Mouse (Mus musculus) hindbrain, embryonic 11.5 days (tissue): Measurements from ENCODE around the gene Gm17364. TPM values are rescaled to one million over a fixed set of nuclear protein-coding genes. Genes with fewer than 3 reads are reported as not detected.
A peak's percentile ranks its signal among the peaks of the same experiment; 100 is the strongest.

Experiments used
- ATAC-seq: fragments of 200-750 bp; cut with Nextera tagmentation; 2 replicates; pipeline ENCODE4 v1.8.0; 2017; ENCODE audit warnings: mild to moderate bottlenecking, moderate TSS enrichment, moderate library complexity; ENCODE audit not compliant: low FRiP score
- DNase-seq: peaks from one replicate; pipeline ENCODE4 v3.0.0-alpha.2; 2015; ENCODE audit warnings: low spot score
- H3K27ac ChIP-seq: fragments of 300-500 bp; sonication (generic); 2 replicates; pipeline ENCODE4 v1.5.1; 2014; ENCODE audit warnings: mild to moderate bottlenecking, low read depth, low read length
- H3K27me3 ChIP-seq: fragments of 300-500 bp; sonication (generic); 2 replicates; pipeline ENCODE4 v1.6.1; 2014; ENCODE audit warnings: mild to moderate bottlenecking, low read length, moderate library complexity, mixed read lengths; ENCODE audit not compliant: control insufficient read depth, insufficient read depth
- H3K36me3 ChIP-seq: fragments of 300-500 bp; sonication (generic); 2 replicates; pipeline ENCODE4 v1.6.1; 2014; ENCODE audit warnings: mild to moderate bottlenecking, low read length, moderate library complexity, mixed read lengths; ENCODE audit not compliant: control insufficient read depth, insufficient read depth
- H3K4me1 ChIP-seq: fragments of 300-500 bp; sonication (generic); replicated peaks from 2 replicates; pipeline ENCODE4 v1.6.1; 2014; ENCODE audit warnings: low read length, mixed read lengths; ENCODE audit not compliant: control insufficient read depth, insufficient read depth
- H3K4me2 ChIP-seq: fragments of 300-500 bp; sonication (generic); replicated peaks from 2 replicates; pipeline ENCODE4 v1.6.1; 2014; ENCODE audit warnings: mild to moderate bottlenecking, low read depth, low read length
- H3K4me3 ChIP-seq: fragments of 300-500 bp; sonication (generic); 2 replicates; pipeline ENCODE4 v1.5.1; 2014; ENCODE audit warnings: low read depth, low read length
- H3K9ac ChIP-seq: fragments of 300-500 bp; sonication (generic); 2 replicates; pipeline ENCODE4 v1.6.1; 2014; ENCODE audit warnings: low read depth, low read length
- H3K9me3 ChIP-seq: fragments of 300-500 bp; sonication (generic); 2 replicates; pipeline ENCODE4 v1.6.1; 2016; ENCODE audit warnings: low read length; ENCODE audit not compliant: control insufficient read depth
- WGBS: fragments of 180-500 bp; shearing (Covaris S2); extraction: QIAGEN DNeasy Blood & Tissue Kit; methylation state at CpG from one replicate; pipeline ENCODE4 v1.1.7; 2014; 5-methylcytosine and 5-hydroxymethylcytosine counted together
- polyA plus RNA-seq: library from polyadenylated mRNA; unstranded; fragments of >200 nt; fragmentation: Nextera tagmentation; extraction: Ambion mirVana; gene quantifications from 2 replicates; pipeline ENCODE4 v1.2.1, GENCODE M21; 2014

Gm17364 gene
- polyA plus RNA-seq: not detected in 2 replicates

DNA sequence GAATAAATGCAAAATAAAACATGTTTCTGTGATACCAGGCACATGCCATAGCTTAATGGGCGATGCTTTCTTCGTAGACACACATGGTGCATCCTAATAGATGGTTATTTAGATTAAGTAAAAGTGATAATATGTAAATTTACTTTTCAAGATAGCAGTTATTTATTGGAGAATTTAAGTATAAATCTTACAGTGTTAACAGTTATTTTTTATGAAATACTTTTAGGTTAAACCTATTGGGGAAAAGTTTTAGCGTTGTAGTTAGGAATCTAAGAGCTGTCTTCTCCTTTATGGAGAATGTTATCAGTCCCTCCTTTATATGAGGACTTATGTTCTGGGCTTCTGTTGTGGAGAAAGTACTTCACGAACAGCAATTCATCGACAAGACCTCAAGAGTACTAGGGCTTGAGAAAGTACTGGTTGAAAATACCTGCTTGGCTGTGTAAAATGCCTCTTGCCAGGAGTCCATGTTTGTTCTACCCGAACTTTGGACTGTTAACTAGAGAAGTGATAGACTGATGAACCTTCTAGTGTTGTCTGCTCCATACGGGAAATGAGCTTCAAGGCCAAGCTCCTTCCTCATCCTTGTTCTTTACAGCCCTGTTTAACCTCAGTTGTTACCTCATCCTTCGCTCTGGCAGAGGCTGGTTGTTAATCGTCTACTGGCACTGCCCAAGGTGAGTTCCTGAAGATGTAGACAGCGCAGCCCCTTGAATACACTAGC lies at the start of gene Gm17364:
Gene Gm17364 (minus strand): TSS at position 51 of the 724 bp plus-strand sequence.
- H3K4me1 ChIP-seq: no peaks in the 10 kb centered on the region
- WGBS: 96% methylated on average over 10 of the region's 10 CpGs
- no peak within 1 kb of the TSS for H3K4me3 ChIP-seq
- H3K27ac ChIP-seq: no peak within 1 kb of the TSS
- no peaks in the 10 kb centered on the region for H3K9me3 ChIP-seq
- no peaks in the 10 kb centered on the region for H3K36me3 ChIP-seq
- H3K9ac ChIP-seq: no peak within 1 kb of the TSS
- no peak for ATAC-seq
- DNase-seq: no peak
- H3K27me3 ChIP-seq: no peaks in the 10 kb centered on the region
- no peak within 1 kb of the TSS for H3K4me2 ChIP-seq

DNA sequence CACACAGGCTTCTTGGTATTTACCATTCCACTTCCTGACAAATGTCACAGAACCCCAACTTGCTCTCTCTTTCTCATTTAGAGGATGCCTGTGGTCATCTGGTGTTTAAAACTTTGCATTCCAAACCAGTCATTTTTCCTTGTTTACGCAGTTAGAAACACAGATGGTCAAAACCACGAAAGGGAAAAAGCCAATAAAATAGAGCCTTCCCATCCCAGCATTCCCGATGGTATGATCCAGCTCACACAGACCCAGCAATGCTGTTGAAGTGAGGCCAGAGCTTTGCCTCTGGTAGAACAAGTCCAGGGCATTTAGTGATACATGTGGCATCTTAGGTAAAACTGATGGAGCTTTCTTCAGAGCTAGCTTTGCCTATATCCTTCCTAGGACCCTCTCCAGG lies 47.7 kb upstream of the Gm17364 start:
- Histone ChIP-seq H3K4me2 (no peak overlapping the region), H3K9ac (no peak overlapping the region), H3K27ac (no peak overlapping the region), H3K36me3 (peaks cover 3% of the 10 kb centered on the region), H3K9me3 (no peaks in the 10 kb centered on the region), H3K4me3 (no peak overlapping the region), H3K4me1 (no peaks in the 10 kb centered on the region), H3K27me3 (no peaks in the 10 kb centered on the region)
- WGBS: 94% methylated on average over 3 of the region's 3 CpGs
- DNase-seq (no peak), ATAC-seq (no peak)

DNA sequence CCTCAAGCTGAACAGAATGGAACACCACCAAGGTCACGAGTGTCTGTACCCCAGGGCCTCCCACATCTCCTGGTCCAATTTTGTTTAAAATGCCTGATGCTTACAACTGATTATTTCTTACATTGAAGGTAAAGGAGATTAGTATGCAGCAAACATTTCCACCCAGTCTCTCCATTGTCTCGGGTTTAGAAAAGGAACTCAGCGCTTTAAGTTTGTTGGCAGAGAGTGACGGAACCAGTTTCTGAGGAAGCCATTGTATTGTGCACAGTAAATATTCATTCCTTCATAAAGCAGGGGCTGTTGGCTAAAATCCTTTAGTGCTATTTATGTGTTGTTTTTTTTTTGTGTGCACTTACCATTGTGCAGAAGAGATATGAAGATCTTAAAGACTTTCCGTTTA lies 47.0 kb upstream of the Gm17364 start:
- Histone ChIP-seq H3K4me2 (no peak overlapping the region), H3K36me3 (peaks cover 6% of the 10 kb centered on the region), H3K4me1 (no peaks in the 10 kb centered on the region), H3K27ac (0 out of 2 replicates have a peak overlapping the region, but pooled peaks have one; percentile 3), H3K27me3 (no peaks in the 10 kb centered on the region), H3K9me3 (no peaks in the 10 kb centered on the region), H3K9ac (no peak overlapping the region), H3K4me3 (no peak overlapping the region)
- DNase-seq (no peak), ATAC-seq (no peak)
- WGBS: 72% methylated on average over 5 of the region's 5 CpGs

GRCm38 (mm10) chr13:41302716-41303115 lies 28.9 kb upstream of the Gm17364 start:
- H3K4me1 ChIP-seq: no peaks in the 10 kb centered on the region; the same call in 1 of the 2 replicates
- H3K27me3 ChIP-seq: no peaks in the 10 kb centered on the region
- H3K36me3 ChIP-seq: no peaks in the 10 kb centered on the region
- H3K27ac ChIP-seq: no peak overlapping the region
- H3K4me2 ChIP-seq: no peak overlapping the region
- DNase-seq: peak; percentile 76
- H3K4me3 ChIP-seq: no peak overlapping the region
- WGBS: 57% methylated on average over 10 of the region's 10 CpGs
- no peaks in the 10 kb centered on the region for H3K9me3 ChIP-seq
- ATAC-seq: no peak
- no peak overlapping the region for H3K9ac ChIP-seq

- Histone ChIP-seq H3K36me3 (no peaks in the 10 kb centered on the region), H3K4me3 (no peak overlapping the region), H3K4me1 (no peaks in the 10 kb centered on the region; the same call in 1 of the 2 replicates), H3K27me3 (no peaks in the 10 kb centered on the region), H3K9me3 (no peaks in the 10 kb centered on the region), H3K4me2 (no peak overlapping the region), H3K27ac (no peak overlapping the region), H3K9ac (no peak overlapping the region)
- WGBS: 66% methylated on average over 4 of the region's 4 CpGs
- DNase-seq: no peak
- ATAC-seq: no peak
These were observed 26.3 kb upstream of the Gm17364 start for GRCm38 (mm10) chr13:41300037-41300436.

DNA sequence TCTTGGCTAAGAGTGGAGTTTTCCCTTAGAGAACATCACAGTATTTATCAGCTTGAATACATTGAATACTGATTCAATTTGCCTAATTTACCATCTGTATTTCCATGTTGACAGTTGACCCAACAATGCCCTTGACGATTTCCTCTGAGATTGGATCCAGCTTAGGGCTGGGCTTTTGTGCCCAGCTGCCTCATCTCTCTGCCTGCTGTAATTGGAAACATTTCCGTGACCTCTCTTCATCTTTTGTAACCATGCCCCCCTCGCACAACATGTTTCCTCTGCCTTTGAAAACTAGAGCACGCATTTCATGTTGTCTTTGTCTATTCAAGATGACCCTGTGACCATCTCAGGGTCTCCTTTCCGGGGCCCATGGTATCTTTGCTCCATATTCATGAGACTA lies 25.2 kb upstream of the Gm17364 start:
- no peaks in the 10 kb centered on the region; the same call in 1 of the 2 replicates for H3K4me1 ChIP-seq
- peak; percentile 38; the same call in 1 of the 2 replicates for ATAC-seq
- 9% methylated on average over 5 of the region's 5 CpGs for WGBS

DNA sequence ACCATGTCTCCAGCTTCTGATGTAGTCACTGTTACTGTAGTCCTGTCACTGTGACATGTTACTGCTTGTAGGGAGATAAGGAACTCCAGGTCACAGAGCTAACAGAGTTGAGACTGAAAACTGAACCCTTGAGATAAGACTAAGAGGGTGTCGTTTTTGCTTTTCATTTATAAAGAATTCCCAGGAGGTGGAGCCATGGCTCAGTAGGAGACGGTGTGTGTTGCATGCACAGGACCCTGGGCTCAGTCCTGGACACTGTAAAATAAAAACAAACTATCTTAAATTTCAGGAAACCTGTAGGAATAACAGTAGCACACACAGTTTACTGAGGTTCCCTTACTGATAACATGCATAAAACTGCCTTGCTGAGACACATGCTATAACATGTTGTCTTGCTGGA lies 24.8 kb upstream of the Gm17364 start:
- no peaks in the 10 kb centered on the region; the same call in 1 of the 2 replicates for H3K4me1 ChIP-seq
- no peak overlapping the region for H3K4me3 ChIP-seq
- H3K27ac ChIP-seq: no peak overlapping the region
- ATAC-seq: no peak
- H3K4me2 ChIP-seq: no peak overlapping the region
- H3K27me3 ChIP-seq: no peaks in the 10 kb centered on the region
- no peaks in the 10 kb centered on the region for H3K9me3 ChIP-seq
- DNase-seq: no peak
- no peaks in the 10 kb centered on the region for H3K36me3 ChIP-seq
- WGBS: 52% methylated on average over 2 of the region's 2 CpGs
- no peak overlapping the region for H3K9ac ChIP-seq

More for the DNA sequence above, 25.2 kb upstream of the Gm17364 start:
- Histone ChIP-seq H3K4me2 (no peak overlapping the region), H3K9ac (no peak overlapping the region), H3K27me3 (no peaks in the 10 kb centered on the region), H3K27ac (no peak overlapping the region), H3K9me3 (no peaks in the 10 kb centered on the region), H3K4me3 (no peak overlapping the region), H3K36me3 (no peaks in the 10 kb centered on the region)
- DNase-seq: peak; percentile 41

GRCm38 (mm10) chr13:41296396-41296795 lies 22.6 kb upstream of the Gm17364 start:
- Histone ChIP-seq H3K9ac (no peak overlapping the region), H3K4me1 (no peaks in the 10 kb centered on the region; the same call in 1 of the 2 replicates), H3K36me3 (no peaks in the 10 kb centered on the region), H3K27me3 (no peaks in the 10 kb centered on the region), H3K27ac (no peak overlapping the region), H3K4me2 (no peak overlapping the region), H3K4me3 (no peak overlapping the region), H3K9me3 (no peaks in the 10 kb centered on the region)
- DNase-seq (peak; percentile 45), ATAC-seq (peak; percentile 59; the same call in 1 of the 2 replicates)
- 49% methylated on average over 10 of the region's 10 CpGs for WGBS

DNA sequence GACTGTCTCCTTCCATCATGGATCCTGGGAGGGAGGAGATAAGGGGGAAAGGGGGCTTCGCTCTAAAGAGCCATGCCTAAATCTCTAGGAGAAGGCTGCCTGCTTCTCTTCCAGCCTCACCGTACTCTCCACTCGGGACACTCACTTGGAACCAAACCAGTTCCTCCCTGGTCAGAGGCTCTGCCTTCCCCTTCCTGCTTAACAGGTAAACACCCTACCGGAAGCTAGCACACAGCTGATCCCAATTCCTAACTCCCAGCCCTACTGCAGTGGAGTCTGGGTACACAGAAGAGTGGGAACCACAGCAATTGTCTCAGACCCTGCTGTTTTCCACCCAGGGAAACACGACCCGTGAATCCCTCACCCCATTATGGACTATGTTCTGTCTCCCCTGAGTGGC lies 22.1 kb upstream of the Gm17364 start:
- H3K36me3 ChIP-seq: no peaks in the 10 kb centered on the region
- no peaks in the 10 kb centered on the region for H3K9me3 ChIP-seq
- H3K4me2 ChIP-seq: no peak overlapping the region
- H3K4me3 ChIP-seq: no peak overlapping the region
- no peaks in the 10 kb centered on the region for H3K27me3 ChIP-seq
- WGBS: 73% methylated on average over 6 of the region's 6 CpGs
- DNase-seq: no peak
- no peak for ATAC-seq
- no peak overlapping the region for H3K9ac ChIP-seq
- no peaks in the 10 kb centered on the region; the same call in 1 of the 2 replicates for H3K4me1 ChIP-seq
- no peak overlapping the region for H3K27ac ChIP-seq
